Mouse (Mus musculus): ENCODE data around the gene Zfp661.
"Not testable (repeated sequence)": the region's sequence is repeated elsewhere in the genome, so short reads cannot be mapped to it uniquely, and the experiment has no call there.

Zfp661 gene

GRCm38 (mm10) chr2:127586694-127587513 lies at the start of gene Zfp661, which contains the start of gene Mrps5:
Zfp661 (minus strand) TSS chr2:127587094.
Mrps5 (plus strand) TSS chr2:127587222.
- peak; percentile 26 for DNase-seq (ENCODE audit: extremely low spot score, low read depth, low spot score)

DNA sequence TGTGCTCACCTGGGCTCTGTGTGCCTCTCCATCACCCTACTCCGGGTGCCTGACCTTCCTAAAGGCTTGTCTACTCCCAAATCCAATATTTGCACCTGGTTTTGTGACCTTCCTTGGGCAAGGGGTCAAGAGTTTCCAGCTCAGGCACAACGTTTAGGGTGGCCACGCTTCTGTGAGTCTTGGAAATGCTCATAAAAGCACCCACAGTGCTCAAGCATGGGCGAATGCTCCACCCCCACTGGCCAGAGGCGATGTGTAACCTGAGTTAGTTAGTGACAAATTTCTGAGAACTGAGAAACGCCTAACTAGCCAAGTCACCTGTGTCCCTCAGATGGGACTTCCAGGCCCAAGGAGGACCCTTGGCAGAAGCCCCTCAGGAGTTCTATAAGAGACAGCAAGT lies 48.7 kb upstream of the Zfp661 start:
- DNase-seq (ENCODE audit: extremely low spot score, low read depth, low spot score): no peak

- DNase-seq (ENCODE audit: extremely low spot score, low read depth, low spot score): no peak
These were observed 45.7 kb upstream of the Zfp661 start for GRCm38 (mm10) chr2:127632601-127633000.

DNA sequence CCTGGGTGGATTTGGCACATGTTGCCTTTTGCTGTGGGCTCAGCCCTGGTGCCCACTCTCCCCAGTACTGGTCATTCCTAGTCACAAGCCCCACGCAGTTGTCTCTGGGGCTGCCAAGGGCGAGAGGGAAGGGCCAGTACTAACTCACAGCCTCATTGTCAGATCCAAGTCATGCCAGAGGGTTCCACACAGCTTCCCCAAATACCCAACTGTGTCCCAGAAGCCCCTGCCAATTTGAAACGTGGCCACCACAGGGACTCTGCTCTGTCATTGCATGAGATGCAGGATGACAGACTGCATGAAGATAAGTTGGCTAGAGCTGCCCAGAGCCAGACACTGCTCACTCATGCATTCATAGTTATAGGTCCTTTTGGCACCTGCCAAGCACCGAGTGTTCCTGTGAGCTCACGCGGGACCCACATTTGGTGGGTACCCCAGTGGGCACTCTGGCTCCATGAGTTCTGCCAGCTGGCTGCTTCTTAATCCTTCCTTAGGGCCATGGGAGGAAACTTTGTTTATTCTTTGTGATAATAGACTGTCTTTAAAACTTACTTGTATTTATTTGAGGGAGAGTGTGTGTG lies 41.2 kb upstream of the Zfp661 start:
- DNase-seq (ENCODE audit: extremely low spot score, low read depth, low spot score): no peak

DNA sequence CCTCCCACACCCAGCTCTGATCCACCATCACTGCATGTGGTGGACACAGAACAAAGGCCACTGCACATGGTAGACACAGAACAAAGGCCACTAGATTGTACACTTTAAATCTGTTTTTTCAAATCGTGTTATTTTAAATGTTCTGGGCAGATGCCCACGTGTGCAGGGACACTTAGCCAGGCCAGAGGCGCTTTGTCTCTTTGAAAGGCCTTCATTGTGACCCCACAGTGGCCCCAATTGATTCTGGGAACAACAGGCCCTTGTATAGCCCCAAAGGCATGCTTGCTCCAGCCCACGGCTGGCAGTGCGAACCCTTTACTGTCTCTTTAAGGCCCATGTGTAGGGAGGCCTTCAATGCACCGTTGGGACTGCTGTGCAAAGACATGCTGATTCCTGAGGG lies 40.5 kb upstream of the Zfp661 start:
- no peak for DNase-seq (ENCODE audit: extremely low spot score, low read depth, low spot score)

DNA sequence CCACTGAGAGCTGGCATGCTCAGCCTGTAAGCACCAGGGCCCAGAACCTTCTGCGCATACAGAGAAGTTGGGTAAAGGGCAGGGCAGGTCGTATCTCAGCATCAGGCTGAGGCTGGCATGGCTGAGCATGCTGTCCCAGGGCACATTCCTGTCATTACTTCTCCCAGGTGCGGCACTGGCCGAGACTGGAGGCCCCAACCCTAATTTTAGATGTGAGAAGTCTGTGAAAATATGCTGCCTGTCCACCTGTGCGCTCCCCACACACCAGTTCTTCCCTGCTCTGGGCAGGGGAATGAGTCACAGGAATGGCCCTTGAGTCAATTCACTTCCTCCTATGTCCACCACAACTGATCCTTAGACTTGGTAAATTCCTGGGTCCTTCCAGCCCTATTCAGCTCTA lies 38.8 kb upstream of the Zfp661 start:
- no peak for DNase-seq (ENCODE audit: extremely low spot score, low read depth, low spot score)

DNA sequence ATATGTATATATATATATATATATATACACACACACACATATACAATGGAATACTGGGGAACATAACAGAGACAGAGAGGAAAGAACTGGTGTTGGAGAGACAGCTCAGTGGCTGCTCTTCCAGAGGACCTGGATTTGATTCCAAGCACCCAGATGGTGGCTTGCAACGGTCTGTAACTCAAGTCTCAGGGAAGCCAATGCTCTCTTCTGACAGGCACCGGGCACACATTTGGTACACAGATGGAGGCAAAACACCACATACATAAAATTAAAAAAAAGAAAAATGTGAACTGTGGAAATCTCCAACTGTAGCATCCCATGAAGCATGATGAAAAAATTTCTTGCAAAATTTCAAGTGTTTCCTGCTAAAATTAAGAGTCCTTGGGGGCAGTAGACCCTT lies 37.9 kb upstream of the Zfp661 start:
- no peak for DNase-seq (ENCODE audit: extremely low spot score, low read depth, low spot score)

DNA sequence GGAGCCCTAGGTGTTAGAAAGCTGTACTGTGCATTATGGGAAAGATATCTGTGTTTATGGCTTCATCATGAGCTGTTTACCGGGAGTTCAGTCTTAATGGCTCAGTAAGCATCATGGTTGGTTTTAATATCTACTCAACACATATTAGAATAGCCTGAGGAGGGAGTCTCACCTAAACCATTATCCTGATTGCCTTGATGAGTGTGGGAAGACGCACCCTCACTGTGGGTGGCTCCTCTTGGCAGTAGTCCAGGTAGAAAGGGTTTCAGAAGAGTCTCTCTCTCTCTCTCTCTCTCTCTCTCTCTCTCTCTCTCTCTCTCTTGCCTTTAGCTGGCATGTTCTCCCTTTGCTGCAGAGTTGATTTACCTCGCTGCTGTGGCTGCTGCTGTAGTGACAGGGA lies 35.2 kb upstream of the Zfp661 start:
- DNase-seq (ENCODE audit: extremely low spot score, low read depth, low spot score): no peak

- no peak for DNase-seq (ENCODE audit: extremely low spot score, low read depth, low spot score)
These were observed 32.4 kb upstream of the Zfp661 start for GRCm38 (mm10) chr2:127619311-127619710.

- DNase-seq (ENCODE audit: extremely low spot score, low read depth, low spot score): no peak
These were observed 25.4 kb upstream of the Zfp661 start for GRCm38 (mm10) chr2:127612288-127612687.

- no peak for DNase-seq (ENCODE audit: extremely low spot score, low read depth, low spot score)
These were observed 24.5 kb upstream of the Zfp661 start for GRCm38 (mm10) chr2:127611386-127611785.

DNA sequence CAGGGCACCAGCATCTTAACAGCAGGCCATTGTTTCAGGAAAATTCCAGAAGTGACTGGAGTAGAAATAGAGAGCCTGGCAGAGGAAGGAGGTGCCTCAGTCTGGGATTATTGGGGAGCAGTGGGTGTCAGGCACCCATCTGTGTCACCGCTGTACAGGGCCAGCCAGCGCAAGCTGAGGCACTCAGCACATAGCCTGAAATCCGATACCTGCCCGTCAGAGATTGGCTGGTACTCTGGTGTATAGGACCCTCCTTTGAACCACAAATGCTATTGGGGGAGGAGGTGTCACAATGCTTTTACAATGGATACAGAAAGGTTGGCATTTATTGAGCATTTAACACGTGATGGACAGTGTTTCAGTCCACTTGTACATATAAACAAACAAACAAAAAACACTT lies 22.1 kb upstream of the Zfp661 start:
- DNase-seq (ENCODE audit: extremely low spot score, low read depth, low spot score): peak; percentile 31

- peak; percentile 49 for DNase-seq (ENCODE audit: extremely low spot score, low read depth, low spot score)
These were observed 21.3 kb upstream of the Zfp661 start for GRCm38 (mm10) chr2:127608234-127608633.

DNA sequence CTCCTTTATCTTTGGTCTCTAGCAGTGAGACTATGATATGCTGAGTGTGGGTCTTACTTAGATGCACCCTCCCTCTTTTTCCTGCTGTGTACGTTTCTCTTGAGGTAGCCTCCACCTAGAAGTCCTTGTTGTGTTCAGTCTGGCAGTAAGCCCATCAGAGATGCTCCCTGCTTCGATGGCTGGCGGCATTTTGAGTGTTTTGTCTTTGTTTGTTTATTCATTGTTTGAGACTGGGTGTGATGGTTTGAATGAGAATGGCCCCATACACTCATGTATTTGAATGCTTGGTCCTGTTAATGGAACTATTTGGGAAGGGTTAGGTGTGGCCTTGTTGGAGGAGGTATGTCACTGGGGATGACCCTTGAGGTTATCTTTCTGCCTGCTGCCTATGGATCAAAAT lies 18.3 kb upstream of the Zfp661 start:
- DNase-seq (ENCODE audit: extremely low spot score, low read depth, low spot score): no peak

DNA sequence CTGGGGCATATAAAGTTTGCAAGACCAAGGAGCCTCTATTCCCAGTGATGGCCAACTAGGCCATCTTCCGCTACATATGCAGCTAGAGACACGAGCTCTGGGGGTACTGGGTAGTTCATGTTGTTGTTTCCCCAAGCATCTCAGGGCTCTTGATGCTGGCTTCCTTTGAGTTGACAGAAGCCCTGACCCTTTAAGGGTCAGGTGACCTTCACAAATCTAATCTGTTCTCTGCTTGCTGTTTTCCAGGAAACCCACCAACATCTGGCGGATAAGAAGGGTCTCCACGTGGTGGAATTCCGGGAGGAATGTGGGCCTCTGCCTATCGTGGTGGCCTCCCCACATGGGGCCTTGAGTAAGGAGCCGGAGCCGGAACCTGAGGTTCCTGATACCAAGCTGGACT lies 16.5 kb upstream of the Zfp661 start:
- not testable (repeated sequence) for DNase-seq (ENCODE audit: extremely low spot score, low read depth, low spot score)

DNA sequence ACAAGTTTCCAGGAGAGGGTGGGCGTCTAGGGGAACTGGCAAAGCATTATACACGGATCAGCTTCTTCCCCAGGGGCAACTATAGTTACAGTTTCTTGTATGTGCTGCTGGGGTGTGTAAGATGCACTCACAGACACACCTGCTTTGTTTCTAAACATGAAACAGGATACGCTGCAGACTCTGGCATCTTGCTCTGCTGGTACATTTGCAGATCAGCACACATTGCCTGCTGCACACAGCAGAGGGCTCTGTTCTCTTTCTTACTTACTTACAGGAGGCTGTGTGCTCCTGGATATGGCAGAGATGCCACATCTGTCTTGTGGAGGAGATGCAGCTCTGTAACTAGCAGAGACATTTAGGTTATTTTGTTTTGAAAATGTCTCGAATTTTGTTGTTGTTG lies 3.9 kb upstream of the Zfp661 start:
- no peak for DNase-seq (ENCODE audit: extremely low spot score, low read depth, low spot score)

- no peak for DNase-seq (ENCODE audit: extremely low spot score, low read depth, low spot score)
These were observed 3.3 kb upstream of the Zfp661 start for GRCm38 (mm10) chr2:127590204-127590603.

GRCm38 (mm10) chr2:127588897-127589296 lies 2.0 kb upstream of the Zfp661 start:
- DNase-seq (ENCODE audit: extremely low spot score, low read depth, low spot score): no peak

DNA sequence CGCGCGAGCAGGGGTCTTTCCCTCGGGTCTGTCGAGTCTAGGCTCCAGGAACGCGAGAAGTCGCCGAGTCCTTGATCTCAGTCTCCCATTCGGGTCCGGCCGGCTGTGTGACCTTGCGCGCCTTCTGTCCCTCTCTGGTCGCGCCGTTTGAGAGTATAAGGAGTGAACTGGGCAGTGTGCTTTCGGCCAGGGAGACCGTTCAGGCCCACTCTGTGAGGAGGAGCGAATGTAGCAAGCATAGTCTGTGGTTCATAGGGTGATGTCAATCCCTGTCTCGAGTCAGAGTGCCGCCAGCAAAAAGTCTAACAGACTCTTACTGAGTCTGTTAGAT lies 585 bp upstream of the Zfp661 start:
- DNase-seq (ENCODE audit: extremely low spot score, low read depth, low spot score): no peak

GRCm38 (mm10) chr2:127584436-127584858 lies 2.4 kb downstream of the Zfp661 start:
- peak; percentile 88 for DNase-seq (ENCODE audit: extremely low spot score, low read depth, low spot score)

DNA sequence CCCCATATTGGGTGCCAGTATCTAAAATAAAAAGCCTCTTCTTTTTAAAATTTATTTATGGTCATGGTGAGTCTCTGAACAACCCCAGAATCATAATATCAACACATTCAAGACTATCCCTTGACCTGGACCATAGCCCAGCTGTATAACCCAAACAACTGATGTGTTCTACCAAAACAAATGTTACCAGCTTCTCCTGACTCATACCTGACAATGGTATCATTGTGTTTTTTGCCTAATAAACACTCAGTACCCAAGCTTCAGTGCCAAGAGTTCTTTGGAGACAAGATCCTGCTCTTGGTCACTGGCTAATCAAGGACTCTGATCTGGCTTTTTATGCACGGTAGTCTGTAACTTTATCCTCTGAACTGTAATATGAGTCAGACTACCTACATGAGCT lies 13.6 kb downstream of the Zfp661 start:
- DNase-seq (ENCODE audit: extremely low spot score, low read depth, low spot score): no peak

DNA sequence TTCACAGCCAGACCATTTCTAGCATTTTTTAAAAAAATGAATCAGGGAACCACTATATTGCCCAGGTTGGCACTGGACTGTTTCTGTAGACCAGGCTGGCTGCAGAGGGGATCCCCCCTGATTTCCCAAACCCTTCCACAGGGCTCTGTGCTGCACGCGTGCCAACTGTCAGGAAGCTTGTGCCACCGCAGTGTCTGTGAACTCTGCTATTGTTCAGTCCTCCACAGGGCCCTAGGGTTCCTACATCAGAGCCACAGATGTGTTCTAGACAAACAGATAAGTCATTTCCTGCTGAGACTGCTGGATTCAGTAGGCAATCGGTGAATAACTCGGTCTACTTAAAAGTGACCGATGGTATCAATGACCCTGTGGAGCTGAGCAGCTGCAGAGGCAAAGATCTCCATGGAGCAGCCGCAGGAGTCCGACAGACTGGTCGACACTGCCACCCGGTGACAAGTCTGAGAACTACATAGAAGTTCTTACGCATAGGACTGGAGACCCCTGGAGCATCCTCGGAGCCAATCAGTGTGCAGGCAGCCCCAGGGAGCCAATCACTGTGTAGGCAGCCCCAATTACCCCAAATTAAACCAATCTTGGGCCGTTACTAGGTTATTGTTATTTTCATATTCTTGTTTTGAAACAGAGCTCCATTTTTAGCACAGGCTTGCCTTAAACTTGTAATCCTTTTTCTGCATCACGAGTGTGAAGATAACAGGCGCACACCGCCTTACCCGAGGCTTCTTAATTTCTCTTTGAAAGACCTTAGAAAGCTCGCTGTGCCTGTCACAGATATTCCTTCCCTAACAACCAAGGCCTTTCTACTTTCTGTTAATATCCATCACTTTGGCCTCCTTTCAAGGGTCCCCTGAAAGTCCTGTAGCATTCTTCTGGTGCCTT lies 27.6 kb downstream of the Zfp661 start:
- DNase-seq (ENCODE audit: extremely low spot score, low read depth, low spot score): peak; percentile 89
